Mouse (Mus musculus) hematopoietic stem cell, adult 5-6 weeks (primary cell): ENCODE measurements around the gene Gpnmb. TPM values are rescaled to one million over a fixed set of nuclear protein-coding genes. Genes with fewer than 3 reads are reported as not detected.

Experiments used
- ATAC-seq, 2 experiments: fragments of 125-278 bp in 1 of 2; replicated peaks in 1 of 2; 2 replicates each; pipeline ENCODE4 v1.8.0; 2016 to 2017; ENCODE audit warnings: inconsistent platforms in 2 of 2, mild to moderate bottlenecking in 2 of 2, moderate number of reproducible peaks in 2 of 2, low read depth in 1 of 2, moderate TSS enrichment in 1 of 2; ENCODE audit not compliant: low FRiP score in 2 of 2, poor library complexity in 2 of 2, severe bottlenecking in 2 of 2, insufficient read depth in 1 of 2, low TSS enrichment in 1 of 2
- total RNA-seq: library from RNA; stranded (forward); fragments of 172-1452, 232-1000 nt; gene quantifications from 2 replicates; pipeline ENCODE4 v1.2.3, GENCODE M21; 2017

Gene Gpnmb
- total RNA-seq, 1 experiment from 2014 or later, result not detected

- peak; percentile 69 to 80; a peak in 2 of 4 replicates for ATAC-seq
These were observed 21.0 kb downstream of the Gpnmb start for GRCm38 (mm10) chr6:49057053-49058021.

- ATAC-seq, result no peak
These were observed 32.0 kb downstream of the Gpnmb start for GRCm38 (mm10) chr6:49068361-49068760.

DNA sequence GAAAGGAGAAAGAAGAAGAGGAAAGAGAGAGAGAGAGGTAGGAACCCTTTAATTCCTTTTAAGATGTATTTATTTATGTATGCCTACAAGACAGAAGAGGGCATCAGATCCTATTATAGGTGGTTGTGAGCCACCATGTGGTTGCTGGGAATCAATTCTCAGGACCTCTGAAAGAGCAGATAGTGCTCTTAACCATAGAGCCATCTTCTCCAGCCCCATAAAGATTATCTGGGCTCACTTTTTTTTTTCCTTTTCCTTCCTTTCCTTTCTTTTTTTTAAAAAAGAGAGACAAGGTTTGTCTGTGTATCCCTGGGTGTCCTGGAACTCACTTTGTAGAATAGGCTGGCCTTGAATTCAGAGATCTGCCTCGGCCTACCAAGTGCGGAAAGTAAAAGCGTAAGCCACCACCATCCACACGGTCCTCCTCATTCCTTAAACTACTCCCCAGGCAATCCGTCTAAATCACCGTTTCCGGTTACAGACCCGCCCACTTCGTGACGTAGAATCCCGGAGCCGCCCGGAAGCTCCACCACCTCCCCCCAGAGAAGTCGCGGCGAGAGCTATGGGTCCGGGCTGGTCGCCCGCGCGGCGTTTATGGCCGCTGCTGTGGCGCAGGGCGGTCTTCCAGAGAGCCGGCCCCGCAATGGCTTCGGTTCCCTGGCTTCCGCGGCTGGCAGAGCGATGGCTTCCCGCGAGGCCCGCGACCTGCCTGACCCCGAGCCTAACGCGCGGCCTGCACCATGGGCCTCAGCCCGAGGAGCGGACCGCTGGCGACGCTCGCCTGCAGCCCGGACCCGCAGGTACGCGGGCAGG, 37.2 kb downstream of the Gpnmb start, which contains the start of gene Malsu1:
Gene Malsu1 (plus strand): TSS at position 492 of the 813 bp plus-strand sequence.
- peak; percentile 93 to 98 for ATAC-seq

- ATAC-seq, result peak; percentile 15 to 27; a peak in 2 of 4 replicates
These were observed 37.8 kb downstream of the Gpnmb start for GRCm38 (mm10) chr6:49074117-49074490.

GRCm38 (mm10) chr6:49077894-49078293, 41.5 kb downstream of the Gpnmb start:
- ATAC-seq, result no peak

DNA sequence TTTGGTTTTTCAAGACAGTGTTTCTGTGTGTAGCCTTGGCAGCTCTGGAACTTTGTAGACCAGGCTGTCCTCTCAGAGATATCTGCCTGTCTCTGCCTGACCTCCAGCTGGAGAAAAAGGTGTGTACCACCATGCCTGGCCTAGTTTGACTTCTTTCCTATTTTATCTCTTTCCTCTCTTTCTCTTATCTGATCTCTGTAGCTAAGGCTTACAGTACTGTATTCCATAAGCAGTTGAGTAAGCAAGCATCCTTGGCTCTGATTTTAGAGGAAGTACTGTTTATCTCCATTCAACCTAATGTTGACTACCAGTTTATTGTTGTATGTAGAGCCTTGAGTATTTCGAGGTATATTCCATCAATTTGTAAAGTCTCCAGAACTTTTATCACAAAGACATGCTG, 43.0 kb downstream of the Gpnmb start:
- ATAC-seq, result no peak

- no peak for ATAC-seq
These were observed 46.7 kb downstream of the Gpnmb start for GRCm38 (mm10) chr6:49083008-49083407.

DNA sequence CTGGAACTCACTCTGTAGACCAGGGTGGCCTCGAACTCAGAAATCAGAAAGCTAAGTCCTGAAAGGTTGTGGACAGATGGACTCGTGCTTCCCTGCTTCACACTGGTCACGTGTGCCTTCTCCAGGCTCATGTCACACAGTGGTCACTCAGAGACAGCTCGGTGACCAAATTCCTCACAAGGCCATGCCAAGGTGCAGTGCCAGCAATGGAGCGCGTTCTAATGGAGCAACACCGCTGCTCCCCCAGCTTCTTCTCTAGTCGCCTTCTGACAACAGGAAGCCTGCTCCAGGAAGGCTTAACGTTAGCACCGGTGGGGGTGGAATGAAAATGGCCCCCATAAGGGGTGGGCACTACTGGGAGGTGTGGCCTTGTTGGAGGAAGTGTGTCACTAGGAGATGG, 58.6 kb downstream of the Gpnmb start:
- no peak for ATAC-seq

- no peak for ATAC-seq
These were observed 60.1 kb downstream of the Gpnmb start for GRCm38 (mm10) chr6:49096421-49096820.

DNA sequence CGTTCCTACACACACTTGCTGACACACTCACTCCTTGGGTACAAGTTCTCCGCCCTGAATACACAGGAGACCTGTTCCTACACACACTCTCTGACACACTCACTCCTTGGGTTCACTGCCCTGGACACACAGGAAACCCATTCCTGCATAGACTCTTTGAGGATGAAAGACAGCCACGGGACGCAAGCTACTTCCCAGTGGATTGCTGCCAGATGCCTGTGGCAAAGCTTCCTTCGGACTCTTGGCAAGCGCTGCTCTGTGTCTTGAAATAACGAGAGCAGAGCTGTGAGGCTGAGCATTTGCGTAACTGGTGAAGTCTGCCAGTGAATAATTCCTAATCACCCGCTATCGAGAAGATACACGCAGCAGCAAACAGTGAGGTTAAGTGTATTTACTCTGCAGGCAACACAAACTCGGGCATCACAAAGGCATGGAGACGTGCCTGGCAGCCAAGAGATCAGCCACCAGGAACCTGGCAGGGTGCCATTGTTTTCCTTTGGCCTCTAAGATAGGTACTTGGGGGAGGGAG, 60.7 kb downstream of the Gpnmb start:
- ATAC-seq, result no peak

GRCm38 (mm10) chr6:49097596-49098110, 61.3 kb downstream of the Gpnmb start:
- ATAC-seq, result no peak

DNA sequence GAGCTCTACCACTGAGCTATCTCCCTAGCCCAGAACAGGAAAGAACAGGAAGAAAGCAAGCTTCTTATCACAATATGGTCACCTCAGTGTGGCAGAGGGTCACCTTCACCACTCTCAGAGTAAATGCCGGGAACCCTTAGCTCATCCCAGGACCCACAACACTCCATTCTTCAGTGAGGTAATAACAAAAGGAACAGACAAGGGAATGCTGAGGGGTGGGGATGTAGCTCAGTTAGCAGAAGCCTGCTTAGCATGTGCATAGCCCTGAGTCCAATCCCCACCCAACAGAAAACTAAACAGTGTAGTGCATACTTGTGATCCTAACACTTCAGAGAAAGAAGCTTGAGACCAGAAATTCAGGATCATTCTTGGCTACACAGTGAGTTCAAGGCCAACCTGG, 62.7 kb downstream of the Gpnmb start:
- no peak for ATAC-seq

DNA sequence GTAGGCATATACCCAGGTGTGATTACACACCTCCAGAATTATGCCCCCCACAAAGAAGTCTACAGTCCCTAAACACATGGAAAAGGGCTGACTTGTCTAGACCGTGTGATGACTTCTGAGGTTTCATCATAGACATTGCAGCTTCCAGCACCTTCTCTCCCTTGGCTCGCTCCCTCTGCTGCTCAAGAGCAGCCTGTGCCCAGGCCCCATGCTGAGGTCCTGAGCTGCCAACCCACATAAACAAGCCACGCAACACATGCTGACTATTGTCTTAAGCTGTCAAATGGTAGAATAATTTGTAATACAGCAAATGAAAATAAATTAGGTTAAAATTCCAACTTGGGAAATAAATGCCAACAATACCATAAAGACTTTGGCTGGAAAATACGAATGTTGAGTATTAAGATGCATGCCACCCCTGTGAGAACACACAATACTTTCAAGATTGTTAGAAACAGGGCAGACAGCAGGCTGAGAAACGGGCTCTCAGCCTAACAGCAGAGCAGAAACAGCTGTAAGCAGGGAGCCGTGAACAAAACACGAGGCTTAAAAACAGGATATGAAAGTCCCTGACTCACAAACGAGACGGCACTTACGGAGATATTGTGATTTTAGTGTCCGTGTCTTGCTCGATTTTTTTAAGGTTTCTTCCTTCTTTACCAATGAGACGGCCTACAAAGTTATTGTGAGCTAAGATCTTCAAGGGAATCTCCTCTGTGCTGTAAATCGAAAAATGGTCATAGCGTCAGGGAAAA, 70.6 kb downstream of the Gpnmb start:
- no peak for ATAC-seq

- ATAC-seq, result no peak
These were observed 72.8 kb downstream of the Gpnmb start for GRCm38 (mm10) chr6:49109196-49109595.

DNA sequence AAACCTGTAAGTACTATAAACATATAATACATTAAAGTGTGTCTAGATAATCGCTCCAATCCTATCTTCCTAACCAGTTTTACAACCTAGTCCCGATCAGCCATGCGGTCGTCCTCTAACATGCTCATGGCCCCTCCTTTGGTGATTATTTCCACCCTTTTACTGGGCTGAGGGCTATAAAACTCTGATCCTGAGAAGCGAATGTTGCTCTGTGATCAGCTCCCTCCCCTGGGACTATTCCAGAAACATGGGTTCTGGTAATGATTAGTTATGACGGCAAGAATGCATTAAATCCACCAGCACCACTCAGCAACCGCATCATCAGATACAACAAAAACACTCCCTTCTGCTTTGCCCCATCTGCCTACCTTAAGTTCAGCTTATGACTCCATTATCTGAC, 77.5 kb downstream of the Gpnmb start:
- no peak for ATAC-seq

- no peak for ATAC-seq
These were observed 78.1 kb downstream of the Gpnmb start for GRCm38 (mm10) chr6:49114457-49114856.

GRCm38 (mm10) chr6:49115550-49115949, 79.2 kb downstream of the Gpnmb start:
- no peak for ATAC-seq
